Mouse (Mus musculus) lung, adult 2 months (tissue): Measurements from ENCODE around the gene Slc2a3.

ENCODE experiments used
- CTCF ChIP-seq: fragments of 200-500 bp; IDR thresholded peaks from 2 replicates; pipeline ENCODE4 v1.5.1; 2011; ENCODE audit warnings: mild to moderate bottlenecking, low read length, control low read depth; ENCODE audit not compliant: insufficient read depth
- POLR2A ChIP-seq: fragments of 200-500 bp; IDR thresholded peaks from 2 replicates; pipeline ENCODE4 v1.6.1; 2011; ENCODE audit warnings: low read depth, mild to moderate bottlenecking, control low read depth, low read length, borderline replicate concordance; ENCODE audit errors: extremely low read depth

- TF ChIP-seq CTCF, result no peak
- TF ChIP-seq POLR2A, result no peak
These were observed 10.5 kb upstream of the Slc2a3 start for GRCm38 (mm10) chr6:122811771-122812600.
